Mouse (Mus musculus) forebrain, embryonic 10.5 days (tissue): Measurements from ENCODE around the gene Bcor. TPM values are rescaled to one million over a fixed set of nuclear protein-coding genes. Genes with fewer than 3 reads are reported as not detected.

Experiments used
- DNase-seq: peaks from one replicate; pipeline ENCODE4 v3.0.0-alpha.2; 2017; ENCODE audit warnings: low spot score; ENCODE audit errors: extremely low spot score
- H3K27ac ChIP-seq: fragments of 300-500 bp; sonication (generic); 2 replicates; pipeline ENCODE4 v1.5.1; 2016; ENCODE audit warnings: mild to moderate bottlenecking
- H3K27me3 ChIP-seq: fragments of 300-500 bp; sonication (generic); 2 replicates; pipeline ENCODE4 v1.6.1; 2016; ENCODE audit warnings: mild to moderate bottlenecking; ENCODE audit not compliant: poor library complexity, severe bottlenecking
- H3K36me3 ChIP-seq: fragments of 300-500 bp; sonication (generic); replicated peaks from 2 replicates; pipeline ENCODE4 v1.6.1; 2016; ENCODE audit warnings: mild to moderate bottlenecking, moderate library complexity
- H3K4me1 ChIP-seq: fragments of 300-500 bp; sonication (generic); 2 replicates; pipeline ENCODE4 v1.6.1; 2016
- H3K4me3 ChIP-seq: fragments of 300-500 bp; sonication (generic); 2 replicates; pipeline ENCODE4 v1.5.1; 2016; ENCODE audit warnings: mild to moderate bottlenecking, moderate library complexity
- H3K9me3 ChIP-seq: fragments of 300-500 bp; sonication (generic); 2 replicates; pipeline ENCODE4 v1.6.1; 2016; ENCODE audit warnings: mild to moderate bottlenecking, moderate library complexity
- WGBS: fragments of 180-500 bp; shearing (Covaris S2); methylation state at CpG from one replicate; pipeline ENCODE4 v1.1.7; 2016; 5-methylcytosine and 5-hydroxymethylcytosine counted together
- polyA plus RNA-seq: library from polyadenylated mRNA; unstranded; fragments of >200 nt; fragmentation: Nextera tagmentation; extraction: Ambion mirVana; gene quantifications from 2 replicates; pipeline ENCODE4 v1.2.1, GENCODE M21; 2016

The Bcor gene
- polyA plus RNA-seq, 1 experiment from 2014 or later: 18.9 TPM

- 4% methylated on average over 62 of the region's 73 CpGs for WGBS
- peaks cover 68% of the 10 kb centered on the region for H3K4me1 ChIP-seq
- no peaks in the 10 kb centered on the region for H3K36me3 ChIP-seq
- no peaks in the 10 kb centered on the region for H3K9me3 ChIP-seq
- peak overlapping the region; percentile 67 for H3K4me3 ChIP-seq
- peak; percentile 45 for DNase-seq
- peaks cover 100% of the 10 kb centered on the region for H3K27me3 ChIP-seq
- H3K27ac ChIP-seq: peak overlapping the region; percentile 92
These were observed 81.7 kb downstream of the Bcor start for GRCm38 (mm10) chrX:12078195-12079058.

- 3% methylated on average over 22 of the region's 22 CpGs for WGBS
- peaks cover 68% of the 10 kb centered on the region for H3K4me1 ChIP-seq
- DNase-seq: no peak
These were observed 82.6 kb downstream of the Bcor start for GRCm38 (mm10) chrX:12077601-12077980.

GRCm38 (mm10) chrX:12076763-12077600, 83.2 kb downstream of the Bcor start:
- 2% methylated on average over 58 of the region's 58 CpGs for WGBS
- Histone ChIP-seq H3K27ac (peak overlapping the region; percentile 79), H3K9me3 (no peaks in the 10 kb centered on the region), H3K36me3 (no peaks in the 10 kb centered on the region), H3K4me1 (peaks cover 68% of the 10 kb centered on the region), H3K4me3 (peak overlapping the region; percentile 67), H3K27me3 (peaks cover 100% of the 10 kb centered on the region)
- DNase-seq: peak; percentile 64

More at GRCm38 (mm10) chrX:12077601-12077980, 82.6 kb downstream of the Bcor start:
- Histone ChIP-seq H3K27ac (peak overlapping the region; percentile 79), H3K36me3 (no peaks in the 10 kb centered on the region), H3K27me3 (peaks cover 100% of the 10 kb centered on the region), H3K4me3 (peak overlapping the region; percentile 67), H3K9me3 (no peaks in the 10 kb centered on the region)

GRCm38 (mm10) chrX:12072721-12073120, 87.4 kb downstream of the Bcor start:
- WGBS: 41% methylated on average over 6 of the region's 6 CpGs
- Histone ChIP-seq H3K27me3 (peaks cover 100% of the 10 kb centered on the region), H3K4me1 (peaks cover 92% of the 10 kb centered on the region), H3K4me3 (no peak overlapping the region), H3K36me3 (no peaks in the 10 kb centered on the region), H3K27ac (no peak overlapping the region), H3K9me3 (no peaks in the 10 kb centered on the region)
- no peak for DNase-seq

- H3K27me3 ChIP-seq: peaks cover 100% of the 10 kb centered on the region
- H3K4me1 ChIP-seq: peaks cover 100% of the 10 kb centered on the region
- 3% methylated on average over 26 of the region's 26 CpGs for WGBS
These were observed 91.0 kb downstream of the Bcor start for GRCm38 (mm10) chrX:12068978-12069724.

GRCm38 (mm10) chrX:12067851-12068510, 92.2 kb downstream of the Bcor start:
- H3K36me3 ChIP-seq: no peaks in the 10 kb centered on the region
- 0 out of 2 replicates have a peak overlapping the region, but pooled peaks have one; percentile 76 for H3K27ac ChIP-seq
- WGBS: 7% methylated on average over 18 of the region's 18 CpGs
- peaks cover 100% of the 10 kb centered on the region for H3K4me1 ChIP-seq
- H3K4me3 ChIP-seq: peak overlapping the region; percentile 1; the same call in 1 of the 2 replicates
- no peak for DNase-seq
- H3K9me3 ChIP-seq: no peaks in the 10 kb centered on the region
- H3K27me3 ChIP-seq: peaks cover 100% of the 10 kb centered on the region

More at GRCm38 (mm10) chrX:12068978-12069724, 91.0 kb downstream of the Bcor start:
- Histone ChIP-seq H3K27ac (peak overlapping the region; percentile 68), H3K9me3 (no peaks in the 10 kb centered on the region), H3K36me3 (no peaks in the 10 kb centered on the region), H3K4me3 (peak overlapping the region; percentile 35)
- DNase-seq: peak; percentile 47

- Histone ChIP-seq H3K27ac (peak overlapping the region; percentile 76), H3K4me1 (peaks cover 100% of the 10 kb centered on the region), H3K27me3 (peaks cover 100% of the 10 kb centered on the region)
These were observed 93.1 kb downstream of the Bcor start for GRCm38 (mm10) chrX:12067031-12067430.

GRCm38 (mm10) chrX:12065782-12066181, 94.4 kb downstream of the Bcor start:
- H3K36me3 ChIP-seq: 0 out of 2 replicates have a peak, but pooled peaks cover 3% of the 10 kb centered on the region
- H3K9me3 ChIP-seq: no peaks in the 10 kb centered on the region
- peaks cover 100% of the 10 kb centered on the region for H3K4me1 ChIP-seq
- no peak for DNase-seq
- WGBS: 45% methylated on average over 9 of the region's 9 CpGs
- no peak overlapping the region for H3K4me3 ChIP-seq
- H3K27me3 ChIP-seq: peaks cover 100% of the 10 kb centered on the region
- 0 out of 2 replicates have a peak overlapping the region, but pooled peaks have one; percentile 76 for H3K27ac ChIP-seq

More at GRCm38 (mm10) chrX:12067031-12067430, 93.1 kb downstream of the Bcor start:
- Histone ChIP-seq H3K4me3 (peak overlapping the region; percentile 24), H3K9me3 (no peaks in the 10 kb centered on the region), H3K36me3 (no peaks in the 10 kb centered on the region)
- 2% methylated on average over 6 of the region's 6 CpGs for WGBS
- DNase-seq: no peak

GRCm38 (mm10) chrX:12062932-12063260, 97.3 kb downstream of the Bcor start:
- Histone ChIP-seq H3K4me3 (peak overlapping the region; percentile 29), H3K27me3 (peaks cover 99% of the 10 kb centered on the region), H3K27ac (peak overlapping the region; percentile 79), H3K4me1 (peaks cover 84% of the 10 kb centered on the region), H3K9me3 (no peaks in the 10 kb centered on the region), H3K36me3 (peaks cover 23% of the 10 kb centered on the region)
- 6% methylated on average over 6 of the region's 6 CpGs for WGBS
- no peak for DNase-seq

GRCm38 (mm10) chrX:12062121-12062931, 97.8 kb downstream of the Bcor start:
- H3K36me3 ChIP-seq: peaks cover 29% of the 10 kb centered on the region
- H3K4me3 ChIP-seq: peak overlapping the region; percentile 29
- no peak for DNase-seq
- peaks cover 78% of the 10 kb centered on the region for H3K4me1 ChIP-seq
- no peaks in the 10 kb centered on the region for H3K9me3 ChIP-seq
- 15% methylated on average over 24 of the region's 24 CpGs for WGBS
- H3K27ac ChIP-seq: peak overlapping the region; percentile 79
- peaks cover 99% of the 10 kb centered on the region for H3K27me3 ChIP-seq

- Histone ChIP-seq H3K27me3 (peaks cover 88% of the 10 kb centered on the region), H3K27ac (no peak overlapping the region), H3K9me3 (no peaks in the 10 kb centered on the region), H3K36me3 (peaks cover 43% of the 10 kb centered on the region), H3K4me3 (no peak overlapping the region), H3K4me1 (peaks cover 63% of the 10 kb centered on the region)
- no peak for DNase-seq
- whole genome bisulfite sequencing: 81% methylated on average over 3 of the region's 3 CpGs
These were observed 99.3 kb downstream of the Bcor start for GRCm38 (mm10) chrX:12060848-12061247.
